Mouse (Mus musculus) left cerebral cortex, adult 18-20 months (tissue): ENCODE data around the gene Atg7. TPM values are rescaled to one million over a fixed set of nuclear protein-coding genes. Genes with fewer than 3 reads are reported as not detected.

Source experiments
- DNase-seq, 2 experiments: peaks; one replicate each; pipeline ENCODE4 v3.0.0; 2021 to 2022; ENCODE audit warnings: low spot score in 2 of 2, mixed read lengths in 1 of 2
- total RNA-seq, 2 experiments: library from RNA; stranded (reverse); gene quantifications; 2 replicates each; pipeline ENCODE4 v1.2.3; 2021

Gene Atg7
- total RNA-seq, 2 experiments from 2014 or later, result 24.3 to 28.3 TPM

DNA sequence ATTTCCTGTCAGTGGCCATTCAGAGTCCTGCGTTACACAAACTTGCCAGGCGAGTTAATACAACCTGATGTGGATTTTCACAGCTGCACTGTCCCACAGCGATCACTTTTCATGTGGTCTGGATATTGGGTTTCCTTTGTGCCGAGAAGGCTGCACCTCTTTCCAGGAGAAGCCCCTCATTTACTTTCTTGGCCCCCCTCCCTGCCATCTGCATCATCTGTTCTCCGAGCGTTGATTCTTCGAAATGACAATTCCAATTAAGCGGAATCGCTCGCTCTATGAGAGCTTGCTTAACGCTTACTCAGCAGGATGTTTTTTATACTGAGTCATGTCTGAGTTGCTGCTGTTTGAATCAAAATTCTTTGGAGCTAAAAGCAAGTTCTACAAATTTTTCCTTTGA, 83.8 kb downstream of the Atg7 start:
- no peak for DNase-seq

DNA sequence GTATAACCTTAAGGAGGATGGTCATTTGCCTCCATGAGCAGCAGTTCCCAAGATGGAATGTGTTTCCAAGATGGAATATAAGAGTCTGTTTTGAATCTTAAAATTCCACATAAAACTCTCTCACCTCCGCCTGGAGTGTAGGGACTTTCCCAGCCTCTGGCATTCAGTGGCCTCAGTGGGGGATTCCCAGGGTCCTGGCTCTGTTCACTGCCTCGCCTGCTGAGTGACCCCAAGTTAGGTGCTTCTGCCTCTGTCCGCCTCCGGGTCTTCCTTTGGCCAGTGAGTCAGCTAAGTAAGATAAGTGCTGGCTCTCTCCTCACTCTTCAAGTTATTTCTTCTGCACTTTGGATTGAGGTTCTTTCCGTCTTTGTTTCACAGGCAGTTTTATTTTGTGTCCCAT, 90.3 kb downstream of the Atg7 start:
- DNase-seq, result no peak

DNA sequence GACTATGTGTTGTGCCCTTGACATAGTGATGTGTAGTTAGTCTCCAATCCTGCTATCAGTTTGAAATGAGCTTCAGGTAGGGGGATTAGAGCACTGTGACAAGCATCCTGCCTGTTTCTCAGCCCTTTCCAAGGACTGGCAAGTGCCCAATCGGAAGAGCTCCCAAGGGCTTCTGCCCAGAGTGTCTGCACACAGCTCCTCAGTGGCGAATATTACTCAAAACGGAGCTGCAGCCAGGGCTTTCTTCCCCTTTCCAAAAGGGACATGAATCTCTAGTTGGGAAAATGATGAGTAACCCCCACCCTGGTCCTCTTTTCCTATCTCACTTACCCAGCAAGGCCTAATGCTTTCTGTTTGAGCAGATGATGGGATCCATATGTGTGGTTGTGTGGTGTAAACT, 90.8 kb downstream of the Atg7 start:
- DNase-seq, result no peak

DNA sequence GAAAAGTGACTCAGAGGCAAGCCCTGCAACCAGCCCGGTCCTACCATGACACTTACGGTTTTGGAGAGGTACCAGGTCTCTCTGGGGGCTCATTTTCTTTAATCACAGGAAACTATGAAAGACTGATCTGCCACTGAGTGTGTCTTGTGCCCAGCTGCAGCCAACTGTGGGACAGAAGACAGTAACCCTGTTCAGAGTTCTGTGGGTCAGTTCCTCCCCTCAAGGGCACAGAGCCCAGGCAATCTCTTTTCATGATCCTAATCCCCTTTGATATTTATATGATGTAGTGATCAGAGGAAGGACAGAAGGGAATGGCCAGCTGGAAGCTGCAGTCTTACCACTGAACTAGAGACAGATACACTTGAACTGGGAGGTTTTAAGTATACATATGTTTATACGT, 92.2 kb downstream of the Atg7 start:
- DNase-seq, result no peak

DNA sequence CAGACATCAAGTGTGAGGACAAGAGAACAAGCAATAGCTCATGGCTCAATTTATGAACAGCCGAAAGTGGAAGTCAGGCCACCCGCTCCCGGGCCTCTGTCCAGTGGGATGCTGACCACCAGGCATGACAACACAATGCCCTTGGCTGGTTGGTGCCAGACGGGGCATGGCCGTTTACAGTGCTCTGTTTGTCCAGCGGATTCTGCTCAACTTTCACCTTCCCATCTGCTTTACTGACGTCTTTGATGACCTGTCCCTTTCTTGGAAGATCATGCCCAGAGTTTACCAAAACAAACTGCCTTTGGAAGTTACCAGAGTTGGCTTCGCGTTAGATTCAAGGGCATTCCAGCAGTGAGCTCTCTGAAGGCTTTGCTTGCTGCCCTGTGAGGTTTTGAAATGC, 93.5 kb downstream of the Atg7 start:
- DNase-seq, result no peak

DNA sequence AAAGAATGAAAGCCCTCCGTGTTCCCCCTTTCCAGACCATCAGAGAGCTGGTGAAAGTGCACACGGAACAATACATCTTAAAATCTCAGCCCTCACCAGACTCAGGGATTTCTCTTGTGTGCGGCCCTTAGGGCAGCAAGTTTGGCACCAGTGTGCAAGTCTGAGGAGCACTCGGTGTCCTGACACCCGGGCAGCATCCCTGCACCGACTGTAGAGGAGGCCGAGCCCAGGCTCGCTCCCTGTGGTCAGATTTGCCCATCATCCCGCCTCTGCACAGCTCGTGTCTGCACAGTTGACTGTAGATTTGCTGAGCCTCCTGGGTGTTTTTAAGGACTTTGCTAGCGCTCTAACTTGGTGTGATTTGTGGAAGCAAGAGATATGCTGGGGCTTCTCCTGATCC, 94.3 kb downstream of the Atg7 start:
- no peak for DNase-seq

DNA sequence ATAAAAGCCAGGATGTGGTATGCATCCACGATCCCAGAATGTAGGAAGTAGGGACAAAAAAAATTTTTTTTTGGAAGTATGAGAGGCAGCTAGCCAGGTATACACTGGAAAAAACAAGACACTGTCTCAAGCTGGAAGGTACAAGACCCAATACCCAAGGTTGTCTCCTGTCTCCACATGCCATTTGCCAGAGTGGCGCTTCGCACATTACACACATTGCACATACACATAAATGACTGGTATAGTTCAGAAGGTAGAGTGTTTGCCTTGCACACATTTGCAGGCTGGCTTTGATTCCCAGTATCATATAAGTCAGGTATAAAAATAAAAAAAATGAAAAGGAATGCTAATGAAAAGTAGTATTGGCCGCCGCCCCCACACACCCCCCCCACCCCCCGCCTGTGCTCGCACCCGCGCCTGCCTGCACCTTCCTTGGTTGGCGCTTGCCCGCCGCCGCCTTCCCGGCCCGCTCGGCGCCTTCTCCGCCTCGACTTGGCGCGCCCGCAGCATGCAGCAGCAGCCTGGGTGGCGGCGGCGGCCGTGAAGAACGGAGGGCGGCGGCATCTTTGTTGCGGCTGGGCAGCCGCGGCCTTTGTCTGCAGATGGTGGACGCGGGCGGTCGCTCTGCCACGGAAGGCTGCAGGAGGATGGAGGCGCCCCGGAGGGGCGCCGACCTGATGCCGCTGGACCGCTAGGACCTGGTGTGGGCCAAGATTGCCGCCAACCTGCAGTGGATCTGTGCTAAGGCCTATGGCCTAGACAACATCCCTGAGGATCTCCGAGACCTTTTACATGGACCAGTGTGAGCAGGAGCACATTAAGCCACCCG, 95.2 kb downstream of the Atg7 start:
- peak in 1 of 2 experiments; percentile 49 for DNase-seq

DNA sequence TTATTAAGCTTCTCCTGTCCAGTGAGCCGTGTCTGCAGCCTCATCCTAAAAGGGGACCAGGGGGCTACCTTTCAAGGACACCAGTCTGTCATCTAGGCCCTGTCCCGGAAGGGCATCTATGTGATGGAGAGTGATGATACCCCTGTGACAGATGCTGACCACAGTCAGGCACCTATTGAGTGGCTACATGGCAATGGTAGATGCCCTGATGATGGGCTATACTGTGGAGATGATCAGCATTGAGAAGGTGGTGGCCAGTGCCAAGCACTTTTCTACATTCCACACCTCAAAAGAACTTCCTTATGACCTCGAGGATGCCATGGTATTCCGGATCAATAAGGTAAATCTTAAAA, 95.8 kb downstream of the Atg7 start:
- DNase-seq, result no peak

DNA sequence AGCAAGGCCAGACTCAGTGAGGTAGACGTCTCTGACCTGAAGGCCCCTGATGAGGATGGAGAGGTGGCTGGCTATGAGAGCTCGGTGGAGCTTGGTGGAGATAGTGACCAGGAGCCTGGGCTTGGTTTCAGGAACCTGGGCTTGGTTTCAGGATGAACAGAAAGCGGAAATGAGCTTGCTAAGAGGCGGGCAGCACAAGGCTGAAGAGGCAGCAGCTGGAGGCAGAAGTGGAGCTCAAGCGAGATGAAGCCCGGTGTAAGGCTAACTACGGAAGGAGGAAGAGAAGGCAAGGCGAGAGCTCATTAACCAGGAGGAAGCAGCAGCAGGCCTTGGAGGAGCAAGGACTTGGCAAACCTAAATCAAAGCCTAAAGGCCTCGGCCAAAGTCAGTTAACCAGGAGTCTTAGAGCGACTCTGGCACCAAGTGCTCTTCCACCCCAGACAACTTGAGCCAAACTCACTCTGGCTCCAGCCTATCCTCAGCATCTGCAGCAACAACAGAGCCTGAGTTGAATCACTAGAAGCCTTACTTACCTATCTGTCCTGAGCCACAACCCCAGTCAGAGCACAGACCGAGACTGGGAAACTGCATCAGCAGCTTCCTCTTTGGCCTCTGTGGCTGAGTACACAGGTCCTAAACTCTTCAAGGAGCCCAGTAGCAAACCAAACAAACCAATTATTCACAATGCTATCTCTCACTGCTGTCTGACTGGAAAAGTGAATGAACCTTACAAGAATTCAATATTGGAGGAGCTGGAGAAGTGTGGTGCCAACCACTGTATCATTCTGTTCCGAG, 99.5 kb downstream of the Atg7 start:
- DNase-seq, result no peak

DNA sequence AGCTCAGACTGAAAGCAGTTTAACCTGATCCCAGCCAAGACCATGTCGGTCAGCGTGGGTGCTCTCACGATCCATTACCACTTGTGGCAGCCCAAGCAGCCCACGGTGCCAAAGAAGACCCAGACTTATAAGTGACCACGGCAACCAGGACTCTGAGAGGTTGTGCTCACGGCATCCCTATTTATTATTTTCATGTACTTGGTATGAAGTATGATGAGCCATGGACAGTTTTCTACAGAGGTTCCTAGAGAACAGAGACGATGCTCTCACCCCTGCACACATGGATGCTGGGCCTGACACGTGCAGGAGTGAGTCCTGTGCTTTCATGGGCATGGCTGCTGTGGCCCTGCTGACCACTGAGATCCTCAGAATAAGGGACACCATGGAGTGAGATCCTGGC, 100.2 kb downstream of the Atg7 start:
- no peak for DNase-seq

DNA sequence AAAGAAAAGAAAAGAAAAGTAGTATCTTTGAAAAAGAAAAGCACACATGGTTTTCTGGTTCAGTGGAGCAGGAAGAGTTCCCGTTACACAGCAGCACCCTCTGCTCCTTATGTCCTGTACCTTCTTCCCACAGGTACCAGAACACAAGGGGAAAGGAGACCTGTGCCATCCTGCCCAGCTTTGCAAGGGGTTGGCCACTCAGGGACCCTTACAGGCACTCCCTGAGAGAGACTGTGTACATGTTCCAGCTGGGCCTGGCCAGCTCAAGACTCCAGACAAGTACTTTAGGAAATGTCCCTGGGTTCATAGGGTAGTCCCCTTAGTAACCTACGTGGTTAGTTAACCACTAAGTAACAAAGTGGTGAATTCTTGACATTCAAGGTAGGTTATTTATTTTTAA, 100.9 kb downstream of the Atg7 start:
- no peak for DNase-seq

DNA sequence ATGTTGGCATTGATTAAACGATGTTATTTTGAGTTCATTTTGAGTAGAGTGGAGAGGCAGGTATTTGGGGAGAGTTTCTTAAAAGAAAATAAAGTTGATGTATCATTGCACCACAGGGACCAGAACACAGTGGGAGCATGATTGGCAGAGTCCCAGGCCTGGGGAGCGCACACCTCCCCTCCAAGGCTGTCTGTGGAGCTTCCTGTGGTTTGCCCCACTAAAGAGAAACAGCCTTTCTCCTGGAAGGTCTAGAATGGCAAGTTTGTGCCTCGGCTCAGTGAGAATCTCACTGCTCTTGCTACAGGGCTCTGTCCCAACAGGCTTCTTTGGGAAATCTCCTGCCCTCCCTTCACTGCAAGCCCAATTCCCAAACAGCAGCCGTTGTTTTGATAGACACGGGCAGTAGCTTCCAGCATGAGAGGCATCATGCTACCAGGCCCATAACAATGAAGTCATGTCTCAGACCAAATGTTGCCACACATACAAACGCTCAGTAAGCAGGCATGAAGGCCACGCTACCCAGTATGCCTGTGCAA, 103.6 kb downstream of the Atg7 start:
- DNase-seq, result no peak

DNA sequence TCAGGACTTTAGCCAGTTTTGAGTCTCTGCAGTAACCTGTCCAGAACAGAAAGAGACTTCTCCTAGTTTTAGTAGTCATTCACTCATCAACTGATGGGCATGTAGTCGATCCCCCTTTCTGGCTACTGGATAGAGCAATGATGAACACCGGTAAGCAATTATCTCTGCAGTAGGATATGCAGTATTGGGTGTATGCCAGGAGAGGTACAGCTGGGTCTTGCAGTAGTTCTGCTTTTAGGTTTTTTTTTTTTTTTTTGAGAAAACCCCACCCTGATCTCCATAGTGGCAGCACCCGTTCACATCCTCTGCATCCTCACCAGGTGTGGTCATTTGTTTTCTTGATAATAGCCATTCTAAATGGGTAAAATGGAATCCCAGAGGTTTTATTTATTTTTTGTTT, 105.5 kb downstream of the Atg7 start:
- no peak for DNase-seq

DNA sequence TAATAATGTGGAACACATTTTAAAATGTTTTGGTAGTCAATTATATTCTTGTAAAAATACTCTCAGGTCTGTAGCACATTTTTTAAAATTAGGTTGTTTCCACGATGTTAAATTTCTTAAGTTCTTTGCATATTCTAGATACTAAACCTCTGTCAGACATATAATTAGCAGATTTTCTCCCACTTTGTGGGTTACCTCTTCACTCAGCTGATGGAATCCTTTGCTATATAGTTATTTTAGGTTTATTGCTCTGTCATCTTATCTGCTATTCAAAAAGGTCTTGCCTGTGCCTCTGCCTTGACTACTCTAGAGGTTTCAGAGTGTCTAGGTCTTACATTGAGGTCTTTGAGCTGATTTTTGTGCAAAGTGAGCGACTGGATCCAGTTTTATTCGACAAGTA, 106.0 kb downstream of the Atg7 start:
- DNase-seq, result no peak

DNA sequence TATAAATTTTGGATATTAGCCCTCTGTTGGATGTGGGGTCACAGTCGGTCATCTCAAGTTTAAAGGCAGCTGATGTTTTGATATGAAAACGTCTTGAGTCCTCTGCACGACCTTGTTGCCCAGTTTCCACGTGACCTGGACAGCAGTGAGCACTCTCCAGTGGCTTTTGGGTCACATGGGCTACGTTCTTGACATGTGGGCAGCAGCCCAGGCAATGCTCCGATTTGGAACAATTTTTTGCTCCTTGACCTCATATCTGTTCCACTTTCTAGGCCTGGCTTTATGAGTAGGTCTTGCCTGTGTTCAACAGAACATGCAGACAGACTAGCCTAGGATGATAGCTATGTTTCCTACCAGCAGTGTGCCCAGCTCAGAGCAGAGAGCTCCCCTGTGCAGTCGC, 115.9 kb downstream of the Atg7 start:
- DNase-seq, result no peak

DNA sequence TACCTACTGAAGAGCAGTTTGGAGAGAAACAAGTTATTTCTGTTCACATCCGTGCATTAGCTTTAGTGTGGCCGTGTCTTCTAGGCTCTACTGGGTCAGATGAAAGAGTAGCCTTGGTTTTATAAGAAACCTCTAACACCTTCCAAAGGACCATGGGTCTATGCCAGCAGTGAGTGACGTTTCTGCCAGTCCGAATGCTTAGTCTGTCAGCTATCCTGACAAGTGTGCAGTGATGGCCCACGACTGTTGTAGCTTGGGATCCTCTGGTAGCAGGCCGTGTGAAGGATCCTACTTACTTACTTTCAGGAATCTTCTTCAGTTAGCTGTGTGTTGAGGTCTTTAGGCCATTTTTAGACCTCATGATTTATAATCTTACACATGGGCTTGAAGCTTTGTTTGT, 123.4 kb downstream of the Atg7 start:
- no peak for DNase-seq

DNA sequence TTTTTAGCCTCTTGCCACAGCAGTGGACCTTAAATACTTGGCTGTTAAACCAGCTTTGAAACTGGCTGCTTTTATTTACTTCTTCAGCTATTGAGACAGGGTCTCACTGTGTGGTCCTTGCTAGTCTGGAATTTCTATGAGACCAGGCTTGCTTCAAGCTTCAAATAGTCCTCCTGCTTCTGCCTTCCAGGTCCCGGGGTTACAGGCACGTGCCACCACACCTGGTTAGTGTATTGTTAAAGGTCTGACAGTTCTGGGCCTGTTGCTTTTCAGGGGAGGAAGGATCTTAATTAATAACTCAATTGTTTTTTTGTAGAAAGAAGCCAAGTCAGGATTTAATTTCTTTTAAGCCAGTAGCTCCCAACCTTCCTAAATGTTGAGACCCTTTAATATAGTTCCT, 124.8 kb downstream of the Atg7 start:
- DNase-seq, result no peak

DNA sequence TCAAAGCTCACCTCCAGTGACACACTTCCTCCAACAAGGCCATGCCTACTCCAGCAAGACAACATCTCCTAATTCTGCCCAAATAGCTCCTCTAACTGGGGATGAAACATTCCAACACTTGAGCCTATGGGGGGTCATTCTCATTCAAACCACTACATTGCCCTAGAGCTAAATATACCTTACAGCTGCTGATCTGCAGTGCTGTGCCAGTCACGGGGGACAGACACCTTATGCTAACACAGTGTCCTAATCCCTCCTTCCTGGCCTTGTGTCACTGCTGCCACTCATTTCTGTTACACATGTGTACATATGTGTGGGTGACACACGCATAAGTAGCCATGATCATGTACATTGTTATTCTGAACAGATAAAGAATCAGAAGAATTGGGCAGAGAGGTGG, 127.4 kb downstream of the Atg7 start:
- DNase-seq, result no peak

DNA sequence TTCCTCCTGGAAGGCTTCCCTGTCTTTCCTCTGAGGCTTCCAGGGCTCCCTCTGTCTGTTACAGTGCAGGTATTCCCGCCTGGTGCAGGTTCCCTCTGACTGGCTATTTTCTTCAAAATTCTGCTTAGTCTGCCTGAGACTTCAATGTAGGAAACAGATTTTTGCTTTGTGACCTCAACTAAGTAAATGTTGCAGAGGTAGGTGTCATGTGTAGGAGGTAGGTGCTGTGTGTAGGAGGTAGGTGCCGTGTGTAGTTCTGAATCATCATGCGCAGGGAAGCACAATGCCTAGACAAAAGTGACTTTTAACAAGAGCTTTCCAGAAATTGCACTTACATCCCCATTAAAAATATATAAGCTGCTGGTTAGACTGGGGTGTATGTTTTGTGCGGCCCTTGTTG, 128.6 kb downstream of the Atg7 start:
- peak; percentile 28 to 53 for DNase-seq

DNA sequence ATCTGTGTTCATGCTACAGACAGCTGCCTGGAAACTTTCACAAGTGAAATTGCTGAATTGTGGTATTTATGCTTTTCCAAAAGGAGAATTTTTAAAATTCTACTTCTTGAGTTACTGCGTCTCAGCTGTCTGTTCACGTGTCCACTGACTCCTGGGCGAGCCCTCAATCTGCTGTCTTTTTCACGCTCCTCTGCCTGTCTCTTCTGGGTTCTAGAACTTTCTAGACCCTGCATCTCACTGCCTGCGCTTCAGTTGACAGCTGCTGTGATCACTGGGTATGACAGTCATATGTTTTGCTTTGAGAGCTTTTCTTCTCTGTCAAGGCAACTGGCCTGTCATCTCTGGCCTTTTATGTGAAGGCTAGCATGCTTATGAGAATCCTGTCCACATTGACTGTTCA, 132.3 kb downstream of the Atg7 start:
- no peak for DNase-seq

DNA sequence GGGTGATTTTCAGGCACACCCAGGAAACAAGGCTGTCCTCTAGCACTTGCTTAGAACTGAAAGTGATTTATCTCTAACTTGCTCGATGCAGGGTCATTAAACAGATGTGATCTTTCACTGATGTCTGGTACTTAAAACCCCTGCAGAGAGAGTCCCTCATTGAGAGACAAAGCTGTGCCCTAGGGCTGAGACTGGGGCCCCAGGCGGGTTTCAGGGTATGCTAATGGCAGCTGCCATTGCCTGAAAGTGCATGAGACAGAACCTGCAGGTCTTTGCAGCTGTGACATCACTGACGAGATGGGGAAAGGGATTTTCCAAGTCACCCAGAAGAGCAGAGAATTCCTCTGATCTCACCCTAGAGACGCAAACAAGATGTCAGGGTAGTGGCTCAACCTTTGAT, 135.0 kb downstream of the Atg7 start:
- DNase-seq, result no peak

DNA sequence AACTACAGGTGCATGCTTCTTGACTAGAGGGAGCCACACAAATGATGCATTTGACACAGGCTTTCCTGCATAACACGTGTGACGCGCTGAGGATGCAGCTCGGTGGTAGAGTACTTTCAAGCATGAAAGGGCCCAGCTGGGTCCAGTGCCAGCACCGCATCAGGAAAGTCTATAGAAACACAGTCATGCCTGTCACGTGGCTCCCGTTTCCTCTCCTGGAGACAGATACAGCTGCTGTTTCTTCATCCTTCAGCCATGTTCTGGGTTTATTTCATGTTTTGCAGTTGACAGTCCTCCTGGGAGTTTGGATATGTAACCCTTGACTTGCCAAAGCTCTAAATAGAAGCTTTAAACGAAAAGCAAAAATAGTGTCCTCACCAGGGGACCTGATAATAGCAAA, 135.8 kb downstream of the Atg7 start:
- no peak for DNase-seq

DNA sequence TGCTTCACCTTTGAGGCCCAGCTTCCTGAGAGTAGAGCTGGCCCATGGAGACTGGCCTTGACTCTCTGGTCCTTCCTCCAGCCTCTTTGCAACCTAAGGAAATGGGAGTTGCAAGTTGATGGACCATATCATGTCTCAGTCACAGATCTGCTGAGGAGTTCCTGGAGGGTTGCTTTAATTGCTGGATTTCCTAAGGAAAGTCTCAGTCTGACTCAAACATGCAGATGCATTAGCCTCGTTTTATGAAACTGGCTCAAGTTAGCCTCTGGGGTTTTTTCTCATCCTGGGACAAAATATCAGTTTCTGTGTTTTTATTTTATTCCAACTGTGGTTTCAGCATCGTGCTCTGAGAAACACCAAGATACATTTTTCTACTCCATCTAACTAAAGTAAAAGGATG, 137.7 kb downstream of the Atg7 start:
- DNase-seq, result no peak
